Mouse (Mus musculus) gastrocnemius, postnatal 4 days (tissue): ENCODE results near the gene Dctn3. TPM values are rescaled to one million over a fixed set of nuclear protein-coding genes. Genes with fewer than 3 reads are reported as not detected.
"Not testable (repeated sequence)": the region's sequence is repeated elsewhere in the genome, so short reads cannot be mapped to it uniquely, and the experiment has no call there.

Source experiments
- DNase-seq, 2 experiments: peaks; one replicate each; pipeline ENCODE4 v3.0.0; 2021 to 2022; ENCODE audit warnings: low spot score in 2 of 2, mixed read lengths in 2 of 2
- total RNA-seq, 2 experiments: library from RNA; stranded (reverse); gene quantifications; 2 replicates each; pipeline ENCODE4 v1.2.3; 2021

Dctn3 gene
- total RNA-seq, 2 experiments from 2014 or later: 49.8 to 52.9 TPM

GRCm38 (mm10) chr4:41739260-41739659 is 16.3 kb upstream of the Dctn3 start:
- DNase-seq: no peak

- DNase-seq: no peak
Measured at GRCm38 (mm10) chr4:41738256-41738603, 15.3 kb upstream of the Dctn3 start.

- DNase-seq: peak in 1 of 2 experiments; percentile 70
Measured at GRCm38 (mm10) chr4:41737602-41738255, 14.8 kb upstream of the Dctn3 start.

GRCm38 (mm10) chr4:41731052-41731765 is 8.2 kb upstream of the Dctn3 start, which contains the start of gene Arid3c:
Gene Arid3c, minus strand, starts transcription at chr4:41731142.
- no peak for DNase-seq

GRCm38 (mm10) chr4:41726826-41727621 is 4.1 kb upstream of the Dctn3 start:
- no peak for DNase-seq

- no peak for DNase-seq
Measured at GRCm38 (mm10) chr4:41716834-41717233, 6.1 kb downstream of the Dctn3 start.

GRCm38 (mm10) chr4:41715596-41715995 is 7.4 kb downstream of the Dctn3 start:
- DNase-seq: no peak

GRCm38 (mm10) chr4:41715082-41715481 is 7.9 kb downstream of the Dctn3 start:
- DNase-seq: no peak

- DNase-seq: peak in 1 of 2 experiments; percentile 60
Measured at GRCm38 (mm10) chr4:41714276-41714675, 8.7 kb downstream of the Dctn3 start.

- peak; percentile 78 to 82 for DNase-seq
Measured at GRCm38 (mm10) chr4:41713197-41714067, 9.5 kb downstream of the Dctn3 start, which contains the start of gene Rpp25l. Gene Rpp25l, minus strand, starts transcription at chr4:41713534.

GRCm38 (mm10) chr4:41712421-41713196 is 10.4 kb downstream of the Dctn3 start:
- peak in 1 of 2 experiments; percentile 40 for DNase-seq

GRCm38 (mm10) chr4:41711705-41712375 is 11.1 kb downstream of the Dctn3 start:
- DNase-seq: no peak

GRCm38 (mm10) chr4:41710229-41710628 is 12.7 kb downstream of the Dctn3 start:
- DNase-seq: no peak

GRCm38 (mm10) chr4:41708192-41708745 is 14.7 kb downstream of the Dctn3 start:
- no peak for DNase-seq

- DNase-seq: peak in 1 of 2 experiments; percentile 52
Measured at GRCm38 (mm10) chr4:41707011-41707535, 15.9 kb downstream of the Dctn3 start.

- no peak for DNase-seq
Measured at GRCm38 (mm10) chr4:41705922-41706754, 16.8 kb downstream of the Dctn3 start.

GRCm38 (mm10) chr4:41704651-41705050 is 18.3 kb downstream of the Dctn3 start:
- DNase-seq: no peak

- not testable (repeated sequence) for DNase-seq
Measured at GRCm38 (mm10) chr4:41702226-41702625, 20.7 kb downstream of the Dctn3 start.
